Mouse (Mus musculus): ENCODE results near the gene Ccnd3.
A peak's percentile ranks its signal among the peaks of the same experiment; 100 is the strongest.

The Ccnd3 gene

GRCm38 (mm10) chr17:47551049-47551448 is 46.2 kb downstream of the Ccnd3 start:
- DNase-seq (ENCODE audit: low read depth): no peak

GRCm38 (mm10) chr17:47552994-47553393 is 48.1 kb downstream of the Ccnd3 start:
- DNase-seq (ENCODE audit: low read depth): no peak

DNA sequence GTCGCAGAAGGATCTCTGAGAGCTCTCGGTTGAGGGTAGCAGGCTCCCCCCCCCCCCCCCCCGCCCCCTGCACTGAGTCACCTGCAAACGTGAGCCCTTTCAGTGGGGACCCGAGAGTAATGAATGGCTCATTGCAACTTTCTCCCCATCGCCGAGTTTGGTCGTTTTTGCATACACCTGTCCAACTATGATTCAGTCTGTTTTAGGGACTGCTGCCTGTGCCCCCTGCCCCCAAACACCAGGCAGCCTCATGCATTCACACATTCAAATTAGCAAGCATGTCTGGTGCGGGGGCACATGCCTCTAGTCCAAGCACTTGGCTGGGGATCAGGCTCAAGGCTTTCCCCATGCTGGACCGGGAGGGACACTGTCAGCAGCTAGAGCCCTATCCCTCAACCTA is 49.8 kb downstream of the Ccnd3 start:
- no peak for DNase-seq (ENCODE audit: low read depth)

DNA sequence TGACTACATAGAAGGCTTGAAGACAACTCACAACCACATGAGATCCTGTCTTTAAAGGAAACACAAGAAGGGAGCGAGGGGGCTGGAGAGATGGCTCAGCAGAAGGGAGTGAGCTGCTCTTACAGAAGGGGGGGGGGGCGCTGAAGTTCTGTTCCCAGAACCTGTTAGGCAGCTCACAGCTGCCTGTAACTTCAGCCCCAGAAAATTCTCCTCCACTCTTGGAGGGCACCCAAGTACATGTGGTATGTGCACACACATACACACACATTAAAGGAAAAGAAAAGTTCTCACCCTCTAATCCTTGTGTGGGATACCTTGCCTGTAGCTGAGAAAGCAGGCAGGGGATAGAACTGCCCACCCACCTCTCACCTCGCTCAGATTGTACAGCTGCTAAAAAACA is 52.3 kb downstream of the Ccnd3 start:
- no peak for DNase-seq (ENCODE audit: low read depth)

DNA sequence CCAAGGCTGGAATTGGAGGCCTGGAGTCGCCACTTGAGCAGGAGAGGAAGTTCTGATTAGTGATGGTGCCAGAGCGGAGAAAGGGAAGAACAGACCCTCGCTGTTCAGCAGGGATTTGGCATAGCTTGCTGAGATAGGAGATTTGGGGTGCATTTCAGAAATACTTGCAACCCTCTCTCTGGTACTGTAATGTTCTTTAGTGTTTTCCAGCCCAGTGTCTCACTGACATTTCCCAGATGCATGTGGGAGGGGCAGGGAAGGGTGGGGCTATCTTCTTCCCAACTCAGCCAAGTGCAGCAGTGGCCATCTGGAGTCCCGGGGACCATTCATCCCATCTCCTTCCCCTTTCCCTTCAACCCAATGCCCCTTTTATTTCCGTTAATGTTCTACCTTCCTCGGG is 54.9 kb downstream of the Ccnd3 start:
- no peak for DNase-seq (ENCODE audit: low read depth)

GRCm38 (mm10) chr17:47562875-47563274 is 58.0 kb downstream of the Ccnd3 start:
- no peak for DNase-seq (ENCODE audit: low read depth)

DNA sequence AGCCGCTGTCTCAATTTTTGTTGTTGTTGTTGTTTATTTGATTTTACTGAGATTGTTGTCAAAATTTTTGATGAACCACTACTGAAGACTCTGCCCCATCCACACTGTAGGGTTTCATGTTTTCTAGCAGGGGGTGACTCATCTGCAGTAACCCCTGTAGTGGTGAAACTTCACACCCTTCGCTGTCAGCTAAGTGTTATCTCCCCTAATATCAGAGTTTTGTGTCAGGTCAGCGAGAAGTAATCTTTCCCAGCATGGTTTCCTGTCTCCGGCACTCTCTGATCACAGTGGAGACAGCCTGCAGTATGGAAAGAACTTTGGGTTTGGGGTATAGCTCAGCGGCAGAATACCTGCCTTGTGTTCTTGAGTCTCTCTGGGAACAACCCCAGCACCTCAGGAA is 59.8 kb downstream of the Ccnd3 start:
- DNase-seq (ENCODE audit: low read depth): peak; percentile 95

- DNase-seq (ENCODE audit: low read depth): no peak
Measured at GRCm38 (mm10) chr17:47566133-47566532, 61.3 kb downstream of the Ccnd3 start.

GRCm38 (mm10) chr17:47567271-47567670 is 62.4 kb downstream of the Ccnd3 start:
- peak; percentile 77 for DNase-seq (ENCODE audit: low read depth)

GRCm38 (mm10) chr17:47568389-47568788 is 63.5 kb downstream of the Ccnd3 start:
- DNase-seq (ENCODE audit: low read depth): no peak

DNA sequence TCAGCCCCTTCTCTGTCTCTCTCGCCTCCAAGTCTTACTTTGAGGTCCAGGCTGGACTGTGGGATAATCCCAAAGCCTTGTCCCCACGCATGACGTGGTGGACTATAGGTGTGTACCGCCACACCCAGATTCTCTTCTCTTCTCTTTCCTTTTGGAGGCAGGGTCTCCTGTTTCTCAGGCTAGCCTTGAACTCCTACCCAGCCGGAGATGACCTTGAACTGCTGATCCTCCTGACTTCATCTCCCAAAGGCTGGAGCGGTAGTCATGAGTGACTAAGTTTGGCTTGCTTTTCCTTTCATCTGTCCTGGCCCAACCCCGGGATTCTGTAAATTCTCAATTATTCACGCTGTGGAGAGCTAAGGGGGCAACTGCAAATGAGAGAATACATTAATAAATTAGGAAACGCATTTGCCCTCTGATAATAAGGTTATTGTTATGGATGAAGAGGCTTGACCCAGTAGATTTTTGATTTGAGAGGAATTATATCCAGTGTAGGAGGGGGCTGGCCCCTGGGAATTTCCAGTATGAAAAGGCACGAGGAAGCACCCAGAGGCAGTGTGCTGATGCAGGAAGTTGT is 64.2 kb downstream of the Ccnd3 start:
- DNase-seq (ENCODE audit: low read depth): no peak

DNA sequence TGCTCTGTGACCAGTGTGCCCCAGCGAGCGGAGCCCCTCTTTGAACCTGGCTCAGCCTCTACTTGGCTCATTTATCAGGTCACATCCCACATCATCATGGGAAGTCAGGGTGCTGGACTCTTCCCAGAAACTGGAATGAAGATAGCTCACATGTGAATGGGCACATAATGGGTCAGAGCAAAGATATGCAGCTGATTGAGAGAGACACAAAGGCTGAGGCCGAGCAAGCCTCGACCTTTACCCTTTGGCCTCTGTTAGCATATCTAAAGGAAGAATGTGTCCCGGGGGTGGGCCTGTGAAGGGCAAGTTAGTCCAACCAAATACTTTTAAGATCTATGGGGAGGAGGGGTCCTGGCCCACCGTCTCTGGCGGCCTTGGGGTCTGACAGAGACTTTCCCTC is 66.8 kb downstream of the Ccnd3 start:
- no peak for DNase-seq (ENCODE audit: low read depth)

GRCm38 (mm10) chr17:47572436-47572835 is 67.6 kb downstream of the Ccnd3 start:
- no peak for DNase-seq (ENCODE audit: low read depth)

DNA sequence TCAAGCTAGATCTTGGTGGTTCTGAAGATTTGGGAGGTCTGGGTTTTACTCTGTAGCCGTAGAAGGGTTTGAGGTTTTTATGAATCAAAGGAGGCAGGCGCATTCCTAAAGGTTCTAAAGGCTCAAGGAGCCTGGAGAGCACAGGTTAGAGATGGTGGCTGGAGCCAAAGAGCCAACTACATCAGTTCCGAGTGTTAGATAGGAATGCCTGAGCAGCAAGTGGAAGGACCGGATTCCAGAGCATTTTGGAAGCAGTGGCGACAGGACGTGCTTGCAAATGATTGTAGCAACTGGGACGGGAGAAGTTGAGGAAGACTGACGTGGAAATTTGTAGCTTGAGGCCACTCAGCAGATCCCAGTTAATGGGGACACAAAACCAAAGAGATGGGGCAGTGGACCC is 69.2 kb downstream of the Ccnd3 start:
- DNase-seq (ENCODE audit: low read depth): no peak

GRCm38 (mm10) chr17:47574830-47575229 is 70.0 kb downstream of the Ccnd3 start:
- no peak for DNase-seq (ENCODE audit: low read depth)

DNA sequence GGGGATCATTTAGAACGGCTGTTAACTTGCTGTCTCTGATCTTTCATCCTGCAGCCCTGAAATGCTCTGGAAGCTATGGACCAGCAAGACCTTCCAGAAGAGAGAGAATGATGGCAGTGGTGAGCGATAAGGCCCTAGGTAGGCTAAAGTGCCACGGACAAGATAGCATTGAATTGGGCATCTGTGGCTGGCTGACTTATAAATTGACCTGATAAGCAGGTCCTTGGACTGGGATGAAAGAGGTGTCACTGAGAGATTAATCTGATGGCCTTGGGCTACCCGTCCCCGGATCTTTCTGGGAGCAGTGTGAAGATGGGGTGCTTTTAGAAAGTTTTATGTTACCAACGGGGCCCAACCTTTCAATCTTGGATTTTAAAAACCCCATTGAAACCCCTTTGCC is 73.8 kb downstream of the Ccnd3 start:
- DNase-seq (ENCODE audit: low read depth): no peak

DNA sequence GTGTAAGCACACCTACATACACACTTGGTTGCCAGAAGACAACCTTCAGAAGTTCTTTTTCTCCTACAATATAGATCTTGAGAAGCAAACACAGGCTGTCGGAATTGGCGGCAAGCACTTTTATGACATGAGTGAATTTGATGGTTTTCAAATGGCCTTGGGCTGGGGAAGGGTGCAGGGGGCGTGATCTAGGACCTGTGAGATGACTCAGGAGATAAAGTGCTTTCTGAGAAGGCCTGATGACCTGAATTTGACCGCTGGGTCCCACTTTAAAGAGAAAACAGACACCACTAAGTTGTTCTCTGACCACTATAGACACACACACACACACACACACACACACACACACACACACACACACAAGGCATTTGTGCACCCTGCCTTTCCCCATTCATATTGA is 76.1 kb downstream of the Ccnd3 start:
- DNase-seq (ENCODE audit: low read depth): no peak

- DNase-seq (ENCODE audit: low read depth): no peak
Measured at GRCm38 (mm10) chr17:47588517-47588916, 83.7 kb downstream of the Ccnd3 start.

- DNase-seq (ENCODE audit: low read depth): peak; percentile 82
Measured at GRCm38 (mm10) chr17:47591073-47591472, 86.2 kb downstream of the Ccnd3 start.

GRCm38 (mm10) chr17:47593215-47593853 is 88.5 kb downstream of the Ccnd3 start:
- peak; percentile 93 for DNase-seq (ENCODE audit: low read depth)

DNA sequence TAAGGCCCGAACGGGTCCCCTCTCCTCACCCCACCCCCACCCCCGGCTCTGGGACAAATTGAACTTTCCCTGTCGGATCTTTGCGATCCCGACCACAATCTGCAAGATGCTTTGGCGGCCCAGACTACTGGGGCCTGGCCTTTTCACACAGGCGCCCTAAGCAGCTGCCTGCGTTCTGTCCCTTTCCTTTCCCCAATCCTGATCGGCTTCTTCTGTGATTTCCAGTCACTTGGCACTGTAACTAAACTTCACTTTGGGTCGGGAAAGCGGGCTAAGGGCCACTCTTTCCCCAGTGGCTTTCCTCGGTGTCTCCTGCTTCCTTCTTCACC is 89.0 kb downstream of the Ccnd3 start:
- DNase-seq (ENCODE audit: low read depth): no peak

GRCm38 (mm10) chr17:47594183-47594968 is 89.5 kb downstream of the Ccnd3 start:
- peak; percentile 54 for DNase-seq (ENCODE audit: low read depth)

DNA sequence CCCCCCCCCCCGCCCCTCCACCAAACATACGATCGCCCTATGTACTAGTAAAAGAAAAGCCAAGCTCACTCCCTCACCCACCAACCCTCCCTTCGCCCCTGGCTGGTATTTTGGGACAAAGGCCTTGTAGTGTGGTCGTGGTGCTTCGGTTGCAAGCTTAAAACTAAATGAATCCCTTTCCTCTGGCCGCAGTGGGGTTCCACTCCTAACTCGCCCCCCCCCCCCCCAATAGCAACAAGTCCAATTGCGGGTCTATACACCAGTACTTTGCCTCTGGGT is 90.1 kb downstream of the Ccnd3 start:
- DNase-seq (ENCODE audit: low read depth): no peak

Measured in 416B (cell line).